Mouse (Mus musculus) bone marrow macrophage, adult 2 months (primary cell): Measurements from ENCODE around the gene Enc1.

Source experiments
- CTCF ChIP-seq: IDR thresholded peaks from 2 replicates; pipeline ENCODE4 v1.5.1; 2012; ENCODE audit warnings: low read depth, mild to moderate bottlenecking, low read length, moderate library complexity
- POLR2A ChIP-seq: IDR thresholded peaks from 2 replicates; pipeline ENCODE4 v1.6.1; 2012; ENCODE audit warnings: mild to moderate bottlenecking, low read depth, low read length, borderline replicate concordance

DNA sequence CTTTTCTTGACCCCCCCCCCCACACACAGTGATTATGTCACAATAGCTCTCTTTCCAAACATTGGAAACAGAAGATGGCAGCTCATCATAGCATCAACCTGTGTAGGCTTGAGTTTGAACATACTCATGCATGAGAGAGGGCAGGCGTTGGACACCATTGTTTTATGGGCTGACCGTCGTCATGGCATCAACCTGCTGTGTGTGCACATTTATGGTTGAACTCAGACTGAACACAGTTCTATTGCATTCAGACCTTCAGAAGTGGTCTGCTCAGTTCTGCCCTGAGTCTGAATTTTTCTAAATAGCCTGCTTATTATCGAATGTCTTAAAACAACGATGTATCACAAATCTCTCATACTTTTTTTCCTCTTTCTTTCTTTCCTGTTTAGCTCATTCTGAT lies 9.2 kb downstream of the Enc1 start:
- TF ChIP-seq CTCF = no peak
- TF ChIP-seq POLR2A = no peak
